Mouse (Mus musculus): ENCODE measurements around the gene Fbxl17. TPM values are rescaled to one million over a fixed set of nuclear protein-coding genes. Genes with fewer than 3 reads are reported as not detected.
A peak's percentile ranks its signal among the peaks of the same experiment; 100 is the strongest.

The Fbxl17 gene
- total RNA-seq, 2 experiments from 2014 or later = 33.2 to 36.1 TPM

DNA sequence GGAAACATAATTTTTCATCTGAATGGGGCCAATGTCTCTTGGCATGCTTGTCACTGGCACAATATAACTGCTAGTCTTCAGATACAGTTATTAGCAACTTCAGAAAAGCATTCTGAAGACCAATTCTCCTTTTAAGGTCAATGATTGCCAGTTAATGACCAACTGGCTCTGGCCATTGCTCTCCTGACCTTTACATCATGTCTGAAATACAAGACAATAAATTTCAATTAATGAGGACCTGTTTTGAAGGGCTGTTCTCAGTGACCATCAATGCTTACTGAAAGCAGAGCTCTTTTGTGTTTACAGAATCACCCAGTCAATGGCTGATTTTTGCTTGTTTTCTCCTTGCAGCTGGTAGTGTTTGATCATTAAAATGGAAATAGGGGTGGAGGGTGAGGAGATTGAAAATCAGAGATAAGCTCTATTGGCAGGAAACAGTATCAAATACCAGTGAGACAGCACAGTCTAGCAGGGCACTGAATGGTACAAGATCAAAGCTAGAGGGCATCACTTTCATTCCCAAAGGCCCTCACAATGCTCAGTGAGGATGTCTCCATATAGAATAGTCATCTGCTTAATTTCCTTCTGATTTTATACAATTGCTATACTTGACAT, 95.9 kb downstream of the Fbxl17 start:
- no peak for DNase-seq

DNA sequence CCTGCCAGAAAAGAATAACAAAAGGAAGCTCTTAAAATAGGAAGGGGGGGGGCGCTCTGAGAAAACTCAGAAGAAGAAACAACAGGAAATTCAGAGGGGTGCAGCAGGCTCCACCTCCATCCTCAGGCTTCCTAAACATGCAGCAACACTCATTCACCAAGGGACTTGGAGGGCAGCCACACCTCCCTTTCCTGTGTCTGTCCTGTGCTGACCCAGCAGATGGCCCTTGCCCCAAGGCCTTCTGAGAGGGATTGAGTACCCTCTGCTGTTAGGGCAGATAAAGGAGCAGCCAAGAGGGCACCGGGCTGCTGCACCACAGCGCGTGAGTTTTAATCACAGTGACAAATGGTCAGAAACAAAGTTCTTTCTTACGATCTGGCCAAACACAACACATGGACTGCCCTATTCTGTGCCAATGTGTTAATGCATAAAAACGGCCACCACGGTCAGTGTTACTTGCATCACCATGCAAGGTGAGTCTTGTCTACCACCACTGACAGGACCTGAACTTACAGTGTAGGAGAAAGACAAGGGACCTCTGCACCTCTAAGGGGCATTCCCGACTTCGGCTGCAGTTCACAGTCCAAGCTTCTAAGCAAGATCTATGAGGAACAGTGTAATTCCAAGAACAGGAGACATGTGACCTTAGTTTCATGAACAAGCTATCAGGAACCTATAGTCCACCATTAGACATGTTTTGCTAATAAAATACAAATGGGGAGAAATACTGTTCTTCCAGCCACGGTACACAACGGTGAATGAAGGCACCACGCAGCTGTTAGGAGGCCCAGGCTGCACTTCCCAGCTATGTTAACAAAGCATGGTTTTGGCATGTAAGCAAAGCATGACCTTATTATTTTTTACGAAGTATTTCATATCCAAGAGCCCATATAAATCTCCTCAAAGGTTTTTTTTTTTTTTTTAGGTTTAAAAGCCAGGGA, 96.8 kb downstream of the Fbxl17 start:
- peak; percentile 28 to 46 for DNase-seq

DNA sequence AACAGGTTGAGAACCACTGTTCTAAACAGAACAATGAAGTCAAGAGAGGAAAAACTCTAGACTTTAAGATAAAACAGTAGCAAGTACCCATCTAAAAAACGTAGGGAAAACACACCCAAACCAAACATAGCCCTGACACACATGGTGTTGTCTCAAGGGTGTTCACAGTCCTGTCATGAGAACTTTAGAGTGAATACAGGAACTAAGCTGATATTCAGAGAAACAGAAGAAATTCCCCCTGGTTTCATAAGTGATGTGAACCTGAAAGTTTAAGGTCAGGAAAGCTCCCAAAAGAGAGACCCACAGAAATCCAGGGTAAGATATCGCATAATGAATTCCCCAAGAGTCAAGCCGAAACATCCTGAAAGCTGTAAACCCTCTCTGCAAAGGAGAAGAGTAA, 97.6 kb downstream of the Fbxl17 start:
- no peak for DNase-seq

DNA sequence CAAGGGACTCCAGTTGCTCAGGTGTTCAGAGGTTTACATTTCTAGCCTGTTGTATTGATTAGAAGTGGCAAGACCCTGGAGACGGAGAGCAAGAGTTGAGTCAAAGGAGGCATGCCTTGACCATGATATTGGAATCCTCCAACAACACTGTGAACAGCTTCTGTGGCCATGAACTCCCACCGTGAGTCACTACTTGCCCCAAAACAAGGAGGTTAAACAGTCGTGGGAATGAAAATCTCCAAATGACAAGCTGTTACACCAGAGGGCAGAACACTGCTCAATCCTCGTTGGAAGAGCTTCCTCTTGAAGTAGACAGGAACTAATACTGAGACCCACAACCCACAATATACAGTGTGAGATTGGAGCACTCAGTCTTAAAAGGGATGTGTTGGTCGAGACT, 99.2 kb downstream of the Fbxl17 start:
- no peak for DNase-seq

DNA sequence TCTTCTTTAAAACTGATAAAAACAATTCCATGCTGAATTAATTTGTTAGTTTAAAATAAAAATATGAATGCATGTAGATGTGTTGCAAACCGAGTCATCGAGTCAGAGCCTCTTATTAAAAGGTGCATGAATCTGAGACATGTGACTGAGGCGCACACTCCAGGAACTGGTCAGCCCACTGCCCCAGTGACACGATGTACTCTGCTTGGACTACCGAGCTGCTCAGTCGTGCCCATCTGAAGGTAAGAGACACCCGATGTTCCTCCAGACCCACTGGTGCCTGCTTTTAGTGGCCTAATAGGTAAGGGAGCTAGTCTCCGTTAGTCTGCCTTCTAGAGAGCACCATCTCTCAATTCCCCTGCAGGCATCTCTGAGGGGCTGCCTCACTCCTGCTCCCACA, 100.0 kb downstream of the Fbxl17 start:
- no peak for DNase-seq

DNA sequence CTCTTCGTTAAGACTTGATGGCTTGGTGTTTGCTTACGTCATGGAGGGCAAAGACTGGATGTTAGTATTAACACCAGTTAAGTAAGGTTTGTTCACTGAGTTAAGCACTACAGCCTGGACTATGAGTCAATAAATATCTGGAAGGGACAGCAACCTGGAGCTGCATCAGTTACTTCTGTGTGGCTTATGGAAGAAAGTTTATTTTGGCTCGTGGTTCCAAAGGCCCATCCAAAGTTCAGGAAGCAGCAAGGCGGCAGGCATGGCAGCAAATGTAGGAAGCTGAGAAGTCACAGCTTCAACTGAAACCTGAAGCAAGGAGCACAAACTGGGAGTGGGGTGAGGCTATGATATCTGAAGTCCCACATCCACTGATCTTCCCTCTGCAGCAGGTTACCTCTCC, 108.3 kb downstream of the Fbxl17 start:
- DNase-seq = no peak

DNA sequence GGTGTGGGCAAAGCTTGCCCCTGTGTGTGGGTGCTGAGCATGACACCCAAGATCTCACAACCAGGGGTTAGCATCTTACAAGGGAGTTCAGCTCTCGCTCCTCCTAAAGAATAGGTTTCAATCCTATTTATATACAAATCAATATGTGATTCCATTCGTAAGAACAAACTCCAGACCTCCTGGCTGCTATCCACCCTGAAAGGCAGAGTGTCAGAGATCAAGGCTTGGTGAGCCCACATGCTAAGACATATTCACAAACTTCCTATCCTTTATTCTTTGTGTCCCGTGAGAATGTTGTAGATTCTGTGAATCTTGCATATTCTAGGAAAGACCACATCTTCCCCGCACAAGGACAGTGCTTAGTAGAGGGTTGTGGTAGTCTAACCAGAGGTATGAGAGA, 108.9 kb downstream of the Fbxl17 start:
- DNase-seq = no peak

DNA sequence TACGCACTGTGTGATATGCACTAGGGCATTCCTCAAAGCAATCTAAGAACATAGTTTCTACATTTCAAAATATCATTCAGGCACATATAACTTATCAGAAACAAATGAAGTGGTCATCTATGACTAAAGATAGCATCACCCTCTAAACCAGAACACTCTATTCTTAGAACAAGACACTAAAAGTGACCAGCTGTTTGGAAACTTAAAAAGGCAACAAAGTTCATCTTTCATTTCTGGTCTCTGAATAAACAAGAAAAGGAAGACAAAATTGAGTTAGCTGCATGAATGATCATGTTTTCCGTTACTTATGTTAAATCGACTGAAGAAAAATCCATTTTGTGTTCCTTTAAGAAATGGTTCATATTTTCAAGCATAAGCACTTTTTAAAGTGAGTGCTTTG, 128.8 kb downstream of the Fbxl17 start:
- DNase-seq = no peak

DNA sequence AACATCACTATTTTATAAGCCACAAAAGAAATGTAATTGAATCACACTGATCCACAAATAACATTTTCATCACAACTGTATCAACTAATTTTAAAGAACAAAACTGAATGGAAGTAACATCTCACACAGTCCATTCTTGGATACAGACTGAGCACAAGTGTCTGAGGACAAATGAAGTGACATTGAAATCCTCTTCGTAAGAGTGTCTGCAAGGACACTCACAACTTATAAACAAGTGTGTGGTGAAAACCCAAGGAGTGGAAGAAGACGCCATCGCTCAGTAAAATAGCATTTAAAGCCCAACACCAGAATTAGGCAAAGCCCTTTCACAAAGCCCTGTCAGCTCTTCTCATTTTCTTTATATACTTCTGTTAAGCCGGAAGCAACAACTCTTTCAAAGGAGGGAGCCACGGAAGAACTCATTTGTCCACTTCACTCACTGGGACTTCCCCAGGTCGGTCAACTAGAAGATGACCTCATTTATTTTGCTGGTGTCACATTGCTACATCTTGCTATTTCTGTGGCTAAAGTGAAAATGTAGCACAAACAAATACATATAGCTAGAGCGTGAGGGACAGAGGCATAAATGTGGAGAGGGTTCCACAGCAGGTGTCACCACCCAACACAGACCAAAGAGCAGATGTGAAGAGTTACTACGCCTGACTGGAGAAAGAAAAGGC, 130.0 kb downstream of the Fbxl17 start:
- DNase-seq = no peak

DNA sequence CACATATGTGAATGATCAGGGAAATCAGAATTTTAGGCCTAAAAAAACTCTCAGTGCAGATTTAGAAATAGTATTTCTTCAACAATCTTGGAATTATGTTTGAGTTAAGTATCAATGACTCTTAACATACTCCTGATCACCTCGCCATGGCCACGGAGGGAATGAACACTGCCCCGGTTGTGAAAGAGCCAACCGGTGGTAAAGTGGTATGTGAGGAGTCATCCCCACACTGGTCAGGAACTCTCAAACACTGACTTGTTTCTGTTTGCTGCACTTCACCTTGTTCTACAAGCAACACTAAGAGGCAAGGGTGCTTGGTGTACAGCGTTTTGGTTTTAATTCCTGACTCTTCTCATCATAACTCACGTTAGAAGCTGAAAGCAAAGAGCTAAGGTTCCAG, 132.3 kb downstream of the Fbxl17 start:
- DNase-seq = no peak

DNA sequence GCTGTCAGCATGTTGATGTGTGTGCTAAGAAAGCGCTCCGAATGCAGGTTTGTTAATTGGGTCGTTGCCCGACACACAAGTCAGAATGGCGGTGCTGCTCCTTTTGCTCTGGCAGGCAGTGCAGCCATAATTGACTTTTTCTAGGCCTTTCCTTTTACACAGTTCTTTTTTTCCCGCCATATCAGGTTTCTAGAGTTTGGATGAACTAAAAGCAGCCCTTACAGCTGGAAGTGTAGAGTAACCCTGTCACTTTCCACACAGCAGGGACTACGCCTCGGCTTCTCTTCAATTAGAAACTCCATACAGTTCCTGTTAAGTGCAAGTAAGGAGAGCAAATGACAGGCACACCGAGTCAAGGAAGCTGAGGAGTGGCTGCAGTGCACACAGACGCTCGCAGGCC, 133.8 kb downstream of the Fbxl17 start:
- no peak for DNase-seq

DNA sequence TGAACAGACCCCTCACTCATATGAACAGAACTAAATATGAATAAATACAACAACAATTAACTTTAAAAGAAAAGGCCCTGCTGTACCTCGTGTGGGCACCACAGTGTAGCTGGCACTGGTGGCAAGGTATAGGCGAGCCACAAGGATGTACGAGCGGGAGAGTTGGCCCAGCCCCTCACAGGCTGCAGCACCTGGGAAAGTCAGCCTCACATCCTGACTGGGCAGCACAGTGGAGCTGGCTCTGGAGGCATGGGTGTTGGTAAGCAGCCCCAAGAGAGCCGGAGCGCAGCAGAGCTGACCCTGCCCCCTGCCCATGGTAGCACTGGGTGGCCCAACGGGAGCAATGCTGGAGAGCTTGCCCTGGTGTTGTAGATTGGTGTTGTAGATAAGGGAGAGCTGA, 135.2 kb downstream of the Fbxl17 start:
- DNase-seq = no peak

DNA sequence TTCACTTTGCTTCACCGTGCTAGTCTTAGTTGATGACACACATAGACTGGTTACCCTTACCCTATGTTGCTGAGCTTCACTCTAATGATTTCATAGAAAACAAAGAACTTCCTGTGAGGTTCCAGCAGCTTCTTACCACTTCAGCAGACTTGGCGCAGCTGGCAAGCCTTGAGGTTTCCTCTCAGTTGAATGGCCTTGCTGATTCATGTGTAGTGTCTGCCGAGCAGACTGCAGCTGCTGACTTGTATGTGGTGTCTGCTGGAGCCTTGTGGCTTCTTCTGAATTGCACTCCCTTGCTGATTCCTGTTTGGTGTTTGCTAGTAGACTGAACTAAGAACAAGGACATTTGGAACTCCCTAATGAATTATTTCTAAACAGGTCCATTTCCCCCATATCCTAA, 137.6 kb downstream of the Fbxl17 start:
- peak; percentile 28 to 46 for DNase-seq

DNA sequence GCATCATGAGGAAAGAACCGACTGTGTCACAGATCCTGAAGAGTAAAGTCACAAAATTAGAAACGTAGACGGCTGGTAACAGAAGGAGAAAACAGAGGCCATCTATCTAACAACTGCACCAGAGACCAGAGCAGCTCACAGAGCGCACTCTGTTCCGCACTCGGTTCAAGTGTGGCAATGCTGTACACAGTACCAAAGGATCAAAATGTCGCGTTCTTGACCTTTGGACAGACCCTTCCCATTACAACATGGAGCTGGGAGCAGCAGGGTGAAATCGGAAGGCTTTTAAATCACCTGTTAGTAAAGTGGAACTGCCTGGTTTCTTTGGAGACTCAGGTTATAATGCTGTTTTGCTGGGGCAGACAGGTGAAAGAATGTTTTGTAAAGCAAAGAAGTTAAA, 138.1 kb downstream of the Fbxl17 start:
- no peak for DNase-seq

DNA sequence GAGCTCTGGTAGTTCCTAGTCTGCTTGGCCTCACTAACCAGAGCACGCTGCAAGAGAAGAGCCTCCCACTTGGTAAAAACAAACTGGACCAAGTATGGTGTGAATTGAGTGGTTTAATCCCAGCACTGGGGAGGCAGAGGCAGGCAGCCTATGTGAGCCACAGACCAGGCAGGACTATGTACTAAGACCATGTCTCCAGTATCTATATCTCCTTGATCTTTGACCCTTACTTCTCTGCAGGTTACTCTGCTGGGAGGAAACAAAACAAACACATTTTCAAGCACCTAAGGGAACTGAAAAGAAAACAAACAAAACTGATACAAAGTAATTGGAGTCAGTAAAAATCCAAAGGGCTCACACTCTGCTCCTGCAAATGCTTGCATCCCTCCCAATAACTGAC, 141.0 kb downstream of the Fbxl17 start:
- no peak for DNase-seq

DNA sequence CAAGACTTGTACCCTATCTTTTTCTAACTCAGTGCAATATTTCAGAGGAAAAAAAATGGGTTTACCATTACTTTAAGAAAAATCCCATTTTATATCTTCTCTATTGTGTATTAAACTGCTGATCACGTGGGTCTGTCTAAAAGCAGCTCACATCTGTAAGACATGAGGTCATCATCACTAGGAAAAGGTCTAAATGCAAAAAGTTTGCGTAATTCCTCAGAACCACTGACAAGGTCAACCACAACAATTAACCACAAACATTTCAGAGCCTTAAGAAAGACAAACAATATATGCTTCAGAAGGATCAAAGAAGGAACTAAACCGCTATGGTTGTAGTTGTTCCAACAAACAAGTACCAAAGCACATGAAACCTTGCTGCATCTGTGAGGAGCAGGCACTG, 143.6 kb downstream of the Fbxl17 start:
- DNase-seq = no peak

DNA sequence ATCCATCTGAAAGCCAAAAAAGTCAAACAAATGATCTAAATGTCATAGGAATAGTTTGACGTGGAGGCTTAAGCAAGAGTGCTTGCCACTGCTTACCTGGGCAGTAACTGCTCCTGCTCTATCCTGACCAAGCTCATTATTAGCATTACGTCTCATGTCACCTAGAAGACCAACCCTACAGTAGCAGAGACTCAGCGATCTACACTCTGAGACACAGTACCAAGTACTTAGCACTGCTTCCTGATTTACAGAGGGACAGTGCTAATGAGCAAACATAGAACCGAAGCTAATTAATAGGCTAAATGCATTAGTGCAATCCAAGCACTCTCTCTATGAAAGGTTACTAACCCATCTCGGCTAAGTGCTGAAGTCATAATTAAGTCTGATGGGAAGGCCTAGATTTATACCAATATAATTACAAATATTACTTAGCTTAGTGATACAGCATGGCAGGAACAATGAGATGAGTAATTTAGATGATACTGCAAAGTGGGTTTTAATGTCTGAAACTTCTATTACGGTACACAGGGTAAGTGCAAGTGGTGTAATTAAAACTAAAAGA, 147.1 kb downstream of the Fbxl17 start:
- DNase-seq = no peak

DNA sequence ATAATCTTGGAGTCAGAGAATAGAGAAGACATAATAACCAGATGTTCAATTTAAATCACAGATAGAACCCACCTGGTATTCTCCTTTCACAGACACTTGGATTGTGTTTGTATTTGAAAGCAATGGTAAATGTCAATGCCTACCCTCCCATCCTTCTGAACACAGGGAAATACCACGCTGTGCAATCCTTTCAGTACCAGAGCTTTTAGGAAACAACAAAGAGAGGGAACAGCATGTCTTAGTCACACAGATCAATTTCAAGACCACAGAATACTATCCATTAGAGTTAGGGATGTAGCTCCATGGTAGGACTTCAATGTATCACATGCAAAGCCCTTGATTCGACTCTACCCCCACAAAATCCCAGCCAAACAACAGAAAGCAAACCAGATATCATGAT, 148.1 kb downstream of the Fbxl17 start:
- no peak for DNase-seq

DNA sequence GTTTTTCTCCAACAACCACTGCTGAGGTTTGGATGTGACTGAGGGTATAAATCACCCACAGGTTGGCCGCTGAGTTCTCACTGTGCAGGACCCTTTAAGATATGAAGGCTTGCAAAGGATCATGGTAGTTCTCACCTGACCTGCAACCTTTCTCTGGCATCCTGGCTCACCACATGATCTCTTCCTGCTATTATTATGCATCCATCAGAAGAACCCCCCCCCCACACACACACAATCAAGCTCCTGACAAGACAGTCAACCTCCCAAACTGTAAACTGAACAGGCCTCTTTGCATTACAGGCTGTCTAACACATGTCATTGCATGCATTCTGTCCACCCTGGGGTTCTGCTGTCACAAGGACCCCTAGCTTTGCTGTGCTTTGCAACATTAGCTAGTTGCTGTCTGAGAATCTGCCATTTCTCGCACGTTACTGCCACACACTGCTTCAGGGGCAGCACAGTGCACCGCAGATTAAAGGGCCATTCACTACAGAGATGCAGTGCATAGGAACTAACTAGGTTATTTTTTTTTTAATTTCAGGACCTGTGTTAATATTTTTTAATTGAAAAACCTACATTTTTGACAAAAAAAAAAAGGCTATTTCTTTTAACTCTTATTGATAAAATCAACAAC, 148.8 kb downstream of the Fbxl17 start:
- no peak for DNase-seq

DNA sequence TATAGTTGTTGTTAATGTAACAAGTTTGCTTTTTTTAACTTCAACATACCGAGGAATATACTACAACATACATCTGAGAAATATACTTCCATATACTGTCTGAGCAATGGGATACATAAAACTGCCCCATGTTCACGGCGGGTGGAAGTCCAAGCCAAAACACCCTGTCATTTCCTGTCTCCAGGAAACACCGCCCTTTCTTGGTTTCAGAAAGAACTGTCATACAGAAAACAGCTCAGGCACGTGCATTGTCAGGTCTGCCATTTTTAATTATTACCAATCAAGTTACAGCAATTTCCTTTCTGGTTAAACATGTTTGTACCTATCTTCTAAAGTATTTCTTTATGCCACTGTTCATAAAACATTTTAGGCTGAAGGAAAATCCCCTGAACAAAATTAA, 155.7 kb downstream of the Fbxl17 start:
- DNase-seq = no peak

DNA sequence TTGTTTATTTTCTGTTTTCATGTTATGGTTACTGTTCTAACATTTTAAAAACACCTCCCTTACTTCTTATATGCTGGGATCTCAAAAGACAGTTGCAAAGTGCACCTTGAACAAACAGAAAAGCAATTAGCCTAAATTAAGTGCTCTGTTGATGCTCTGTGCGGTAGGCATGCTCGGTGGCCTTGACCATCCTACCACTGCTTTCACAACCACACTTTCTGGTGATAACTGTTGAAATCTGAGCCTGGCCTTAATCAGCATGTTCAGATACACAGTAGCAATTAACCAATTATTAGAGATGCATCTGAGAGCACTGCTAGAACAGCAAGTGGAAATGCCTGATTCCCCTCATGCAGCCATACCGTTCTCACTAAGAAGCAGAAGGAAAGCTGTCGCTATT, 156.7 kb downstream of the Fbxl17 start:
- no peak for DNase-seq

DNA sequence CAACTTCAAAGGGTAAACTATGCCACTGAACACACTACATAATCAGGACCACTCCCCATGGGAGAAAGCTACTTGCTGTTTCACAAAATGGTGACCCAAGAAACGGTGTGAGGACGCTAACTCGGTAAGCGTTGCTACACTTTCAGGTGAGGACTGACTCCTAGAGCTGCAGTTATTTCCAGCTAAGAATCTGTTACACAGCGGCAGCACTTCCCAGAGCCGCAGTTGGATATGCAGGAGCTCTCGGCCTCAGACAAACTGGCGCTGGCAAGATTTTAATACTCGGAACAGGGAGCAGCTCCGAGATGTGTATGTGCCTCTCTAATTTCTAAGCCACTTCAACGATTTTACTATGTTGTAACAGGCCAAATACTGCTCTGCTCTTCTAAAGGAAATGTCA, 157.4 kb downstream of the Fbxl17 start:
- DNase-seq = no peak
